Mouse (Mus musculus): ENCODE data around the gene Atg4c. TPM values are rescaled to one million over a fixed set of nuclear protein-coding genes. Genes with fewer than 3 reads are reported as not detected.

Atg4c gene
- total RNA-seq, 2 experiments from 2014 or later, result 2.9 to 15.1 TPM

DNA sequence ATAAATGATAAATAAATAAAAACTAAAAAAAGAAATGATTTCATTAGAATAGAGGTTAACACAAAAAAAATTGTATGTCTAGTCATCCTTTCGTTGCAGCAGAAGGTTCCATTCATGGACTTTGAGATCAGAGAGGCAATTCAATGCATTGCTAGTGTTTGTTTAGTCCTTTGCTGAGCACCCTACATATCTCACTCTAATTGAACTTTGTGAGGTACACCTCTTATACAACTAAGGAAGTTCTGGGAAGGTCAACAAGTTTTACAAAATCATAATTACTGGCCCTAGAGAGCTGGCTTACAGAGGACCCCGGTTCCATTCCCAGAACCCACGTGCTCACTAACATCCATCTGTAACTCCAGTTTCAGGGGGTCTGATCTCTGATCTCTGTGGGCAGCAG, 55.6 kb downstream of the Atg4c start:
- no peak for ATAC-seq (replicated peaks; ENCODE audit: low FRiP score, poor library complexity, severe bottlenecking)

DNA sequence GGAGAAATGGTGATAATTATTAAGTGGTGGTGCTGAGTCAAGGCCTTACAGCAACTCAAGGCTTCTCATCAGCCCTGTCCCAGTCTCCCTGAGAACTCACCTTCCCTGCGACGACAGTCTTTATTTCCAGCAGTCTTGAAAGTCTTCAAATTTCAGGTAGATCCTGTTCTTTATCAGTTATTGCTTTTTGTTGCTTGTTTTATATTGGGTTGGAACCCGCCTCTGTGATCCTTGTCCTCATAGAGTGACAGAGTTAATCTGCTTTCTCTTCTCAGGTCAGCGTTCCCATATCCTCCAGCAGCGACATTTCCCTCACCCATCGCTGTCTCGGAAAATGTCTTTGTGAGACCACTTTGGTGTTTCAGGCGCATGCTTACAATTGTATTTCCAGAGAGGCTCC, 56.1 kb downstream of the Atg4c start:
- ATAC-seq (replicated peaks; ENCODE audit: low FRiP score, poor library complexity, severe bottlenecking), result no peak

DNA sequence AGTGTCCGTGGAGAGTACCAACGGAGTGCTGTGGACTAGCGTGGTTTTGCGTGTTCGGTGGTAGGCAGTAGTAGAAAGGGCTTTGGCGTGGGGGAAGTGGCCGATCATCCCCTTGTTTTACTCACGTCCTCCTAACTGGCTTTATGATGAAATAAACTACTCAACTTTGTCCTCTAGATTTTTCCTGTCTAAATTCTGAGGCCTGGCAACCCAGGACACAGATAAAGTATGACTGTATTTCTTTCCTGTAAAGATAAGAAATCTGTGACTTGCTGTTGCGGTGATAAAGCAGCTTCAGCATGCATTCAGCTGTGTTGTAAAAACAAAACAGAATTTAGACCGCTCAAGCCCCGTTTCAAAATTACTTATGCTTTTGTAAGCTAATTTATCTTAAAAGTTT, 59.2 kb downstream of the Atg4c start:
- no peak for ATAC-seq (replicated peaks; ENCODE audit: low FRiP score, poor library complexity, severe bottlenecking)

DNA sequence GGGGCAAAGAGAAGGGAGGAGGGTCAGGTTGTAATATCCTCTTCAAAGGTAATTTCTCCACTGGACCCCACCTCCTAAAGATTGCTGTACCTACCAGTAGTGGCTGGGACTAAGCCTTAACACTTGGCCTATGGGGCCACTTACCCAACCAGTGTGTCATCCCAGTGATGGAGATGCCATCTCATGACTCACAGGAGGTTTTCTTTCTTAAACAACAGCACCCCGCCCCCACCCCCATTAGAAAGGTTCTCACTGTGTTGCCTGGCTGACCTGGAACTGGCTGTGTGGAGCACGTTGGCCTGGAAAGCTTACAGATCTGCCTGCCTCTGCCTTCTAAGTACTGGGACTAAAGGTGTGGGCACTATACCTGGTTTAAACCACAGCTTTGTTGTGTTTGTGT, 69.5 kb downstream of the Atg4c start:
- no peak for ATAC-seq (replicated peaks; ENCODE audit: low FRiP score, poor library complexity, severe bottlenecking)

DNA sequence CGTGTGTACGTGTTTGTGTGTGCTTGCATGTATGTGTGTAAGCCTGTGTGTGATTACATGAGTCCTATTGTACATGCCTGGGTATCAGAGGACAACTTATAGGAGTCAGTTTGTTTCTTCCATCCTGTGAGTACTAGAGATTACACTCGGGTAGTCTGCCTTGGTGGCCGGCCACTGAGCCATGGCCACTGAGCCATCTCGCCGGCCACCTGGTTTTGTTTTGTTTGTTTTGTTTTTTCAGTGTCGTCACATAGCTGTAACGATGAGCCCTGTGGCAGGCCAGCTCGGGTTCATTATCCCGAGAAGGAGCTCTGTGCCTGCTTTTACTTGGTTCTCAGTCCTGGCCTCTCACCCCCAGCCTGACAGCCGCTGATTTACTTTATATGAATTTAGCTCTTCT, 69.9 kb downstream of the Atg4c start:
- no peak for ATAC-seq (replicated peaks; ENCODE audit: low FRiP score, poor library complexity, severe bottlenecking)

DNA sequence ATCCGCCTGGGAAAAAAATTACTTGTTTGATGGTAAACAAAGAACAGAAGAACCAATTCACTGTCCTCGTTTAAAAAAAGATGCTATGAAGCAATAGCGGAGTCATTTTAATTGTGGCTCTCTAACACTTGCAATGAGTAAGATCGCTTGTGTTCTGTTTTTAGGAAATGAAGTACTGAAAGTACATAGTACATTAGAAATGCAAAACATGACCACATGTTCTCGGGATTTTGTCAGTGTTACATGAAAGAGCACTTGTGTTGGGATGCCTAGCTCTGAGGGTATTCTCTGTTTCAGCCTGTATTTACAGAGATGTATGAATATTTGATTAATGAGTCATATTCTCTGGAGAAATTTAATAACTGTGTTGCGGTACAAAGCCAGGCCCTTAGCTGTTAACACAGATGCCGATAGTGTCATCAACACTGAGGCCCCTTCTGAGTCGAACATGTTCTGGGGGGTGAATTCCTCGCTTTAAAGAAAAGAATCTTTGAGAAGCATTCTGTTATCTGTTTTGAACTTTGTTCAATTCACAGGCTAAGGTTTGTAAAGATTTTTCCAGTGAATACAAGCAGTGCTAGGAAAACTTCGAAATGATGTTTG, 73.2 kb downstream of the Atg4c start:
- no peak for ATAC-seq (replicated peaks; ENCODE audit: low FRiP score, poor library complexity, severe bottlenecking)

DNA sequence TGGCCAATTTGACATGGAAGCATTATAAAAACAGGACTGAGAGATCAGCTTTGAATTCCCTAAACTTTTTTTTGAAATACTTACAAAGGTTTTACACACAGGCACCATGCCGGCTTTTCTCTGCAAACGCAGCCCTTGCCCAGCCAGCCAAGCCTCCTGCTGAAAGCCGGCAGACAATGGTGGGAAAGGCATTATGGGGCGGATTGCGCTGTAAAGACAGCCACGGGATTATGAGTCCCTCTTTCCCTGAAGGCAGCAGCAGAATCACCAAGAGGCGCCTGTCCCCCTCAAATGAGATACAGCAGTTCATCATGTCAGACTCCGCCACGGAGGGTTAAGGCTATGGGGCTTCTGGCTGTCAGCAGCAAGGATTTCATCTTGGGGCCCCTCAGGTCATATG, 79.1 kb downstream of the Atg4c start:
- no peak for ATAC-seq (replicated peaks; ENCODE audit: low FRiP score, poor library complexity, severe bottlenecking)

DNA sequence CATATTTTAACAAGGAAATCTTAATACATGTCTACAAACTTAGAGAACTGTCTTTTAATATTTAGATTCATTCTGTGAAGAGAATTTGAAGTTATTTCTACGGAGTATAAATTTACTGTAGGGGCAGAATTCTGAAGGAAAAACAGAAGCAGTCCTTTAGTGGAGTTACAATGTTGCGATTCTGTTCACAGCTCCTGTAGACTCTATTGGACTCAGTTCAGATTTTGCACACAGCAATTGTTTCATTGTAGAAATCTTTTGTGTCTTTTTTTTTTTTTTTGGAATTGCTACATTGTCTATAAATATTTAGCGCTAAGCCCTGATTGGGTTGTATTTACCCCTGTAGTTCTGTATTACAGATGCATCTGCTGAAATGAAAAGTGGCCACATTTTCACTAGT, 79.7 kb downstream of the Atg4c start:
- ATAC-seq (replicated peaks; ENCODE audit: low FRiP score, poor library complexity, severe bottlenecking), result no peak

DNA sequence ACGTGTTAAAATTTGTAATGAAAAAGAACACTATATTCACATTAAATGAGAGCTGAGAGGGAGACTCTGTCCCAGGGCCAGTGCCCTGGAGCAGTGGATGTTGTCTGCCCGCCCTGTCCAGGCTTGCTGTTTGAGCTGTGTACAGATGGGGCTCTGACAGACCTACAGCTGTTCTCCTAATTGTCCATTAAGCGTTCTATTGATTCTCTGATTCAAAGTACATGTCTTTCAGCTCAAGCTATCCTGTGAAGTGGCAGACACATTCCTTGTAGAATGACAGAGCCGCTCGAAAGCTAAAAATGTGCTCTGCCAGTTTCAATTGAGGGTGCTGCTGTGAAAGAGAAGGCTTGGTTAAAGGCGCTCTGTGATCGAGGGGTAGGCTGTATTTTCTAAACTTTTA, 80.2 kb downstream of the Atg4c start:
- ATAC-seq (replicated peaks; ENCODE audit: low FRiP score, poor library complexity, severe bottlenecking), result no peak

DNA sequence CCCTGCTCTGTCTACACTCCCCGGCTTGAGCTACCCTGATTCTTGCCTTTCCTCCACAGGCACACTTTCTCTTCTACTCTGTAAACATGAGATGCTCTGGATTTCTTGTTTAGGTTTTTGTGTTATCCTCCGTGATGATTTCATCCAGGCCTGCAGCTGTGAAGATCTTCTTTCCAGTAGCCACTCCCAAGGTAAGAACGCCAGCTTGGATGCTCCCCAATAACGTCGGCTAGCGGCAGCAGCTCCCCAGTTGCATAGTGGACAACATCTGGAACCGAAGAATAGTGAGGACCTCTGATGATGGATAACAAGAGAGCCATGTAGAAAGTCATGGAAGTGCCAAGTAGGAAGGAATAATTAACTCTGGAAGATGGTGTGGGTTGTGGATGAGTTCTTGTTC, 85.1 kb downstream of the Atg4c start:
- ATAC-seq (replicated peaks; ENCODE audit: low FRiP score, poor library complexity, severe bottlenecking), result no peak

DNA sequence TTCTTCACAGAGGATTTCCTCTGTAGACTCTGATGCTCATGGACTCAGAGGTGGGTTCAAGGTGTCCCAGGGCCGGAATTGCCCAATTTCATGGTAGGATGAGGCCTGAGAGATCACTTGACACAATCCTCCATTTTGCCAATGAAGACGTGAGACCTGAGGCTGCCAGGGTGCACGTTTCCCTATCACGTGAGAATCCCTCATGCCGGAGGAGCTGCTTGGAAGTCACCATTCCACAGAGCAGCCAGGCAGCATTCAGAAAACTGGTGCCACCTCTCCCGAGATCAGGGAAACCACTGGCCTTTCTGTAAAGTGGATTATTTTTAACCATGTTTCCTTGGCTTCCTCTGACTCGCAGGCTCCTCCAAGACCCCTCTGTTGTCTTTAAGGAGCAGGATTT, 88.0 kb downstream of the Atg4c start:
- ATAC-seq (replicated peaks; ENCODE audit: low FRiP score, poor library complexity, severe bottlenecking), result no peak

DNA sequence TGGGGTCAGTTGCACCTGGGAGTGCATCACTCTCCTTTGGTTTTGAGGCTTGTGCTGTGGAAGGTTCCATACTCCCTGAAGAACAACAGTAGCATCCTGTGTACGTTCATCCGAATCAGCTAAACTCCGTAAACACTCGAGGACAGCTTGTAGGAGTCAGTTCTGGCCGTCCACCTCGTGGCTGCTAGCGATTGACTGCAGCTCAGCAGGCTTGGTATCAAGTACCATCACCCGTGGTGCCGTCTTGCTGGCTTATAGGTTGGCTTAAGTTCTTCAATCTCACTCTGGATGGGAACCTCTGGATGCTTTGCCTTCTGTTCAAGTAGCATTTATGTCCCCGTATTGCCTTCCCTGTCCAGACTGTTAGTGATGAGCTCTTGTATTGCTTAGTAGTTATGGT, 95.6 kb downstream of the Atg4c start:
- no peak for ATAC-seq (replicated peaks; ENCODE audit: low FRiP score, poor library complexity, severe bottlenecking)

DNA sequence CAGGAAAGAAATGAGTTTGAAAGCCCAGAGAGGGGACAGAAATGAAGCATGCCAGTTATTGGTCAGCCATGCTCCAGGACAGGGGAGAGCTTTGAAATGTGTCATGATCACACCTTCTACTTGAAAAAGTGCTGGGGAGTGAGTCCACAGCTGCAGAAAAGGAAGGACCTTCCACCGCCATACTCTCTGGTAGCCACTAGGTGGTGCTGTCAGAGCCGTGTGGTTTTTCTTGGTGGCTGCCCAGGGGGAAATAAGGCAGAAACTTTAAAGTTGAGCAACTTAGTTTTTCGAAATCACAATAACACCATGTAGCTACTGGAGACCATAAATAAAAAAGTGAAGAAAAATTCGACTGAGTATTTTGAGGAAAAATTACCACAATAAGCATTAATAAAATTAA, 104.9 kb downstream of the Atg4c start:
- ATAC-seq (replicated peaks; ENCODE audit: low FRiP score, poor library complexity, severe bottlenecking), result no peak

DNA sequence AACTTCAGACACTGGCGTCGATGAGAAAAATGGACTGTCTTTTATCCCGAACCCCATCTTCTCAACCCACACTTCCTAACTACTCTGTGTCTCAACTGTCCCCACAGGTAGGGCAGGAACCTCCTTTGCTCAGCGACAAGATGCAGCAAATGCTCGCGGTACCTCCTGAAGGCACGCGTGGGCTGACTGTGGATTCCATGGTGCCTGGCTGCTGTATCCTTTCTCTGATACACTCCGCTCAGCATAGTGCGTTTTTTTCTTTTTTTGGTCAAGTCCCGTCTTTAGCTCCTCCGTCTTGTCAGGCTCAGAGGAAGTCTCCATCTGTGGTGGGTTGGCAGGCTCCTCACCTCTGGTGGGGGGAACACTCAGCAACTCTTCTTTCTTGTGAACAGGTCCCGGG, 111.1 kb downstream of the Atg4c start:
- ATAC-seq (replicated peaks; ENCODE audit: low FRiP score, poor library complexity, severe bottlenecking), result no peak

Other genes starting within 250 kb of the Atg4c start
- gene Angptl3, start 163.0 kb upstream of the Atg4c start, total RNA-seq (2015; ENCODE audit: low replicate concordance), result not detected in 2 replicates
- gene Angptl3, start 163.0 kb upstream of the Atg4c start, total RNA-seq (2017; ENCODE audit: low replicate concordance), result not detected in 2 replicates
- 2.5 and 5.8 TPM in 2 replicates for gene Dock7, start 73.0 kb upstream of the Atg4c start, total RNA-seq (2015; ENCODE audit: low replicate concordance)
- 5.6 and 11.2 TPM in 2 replicates for gene Dock7, start 73.0 kb upstream of the Atg4c start, total RNA-seq (2017; ENCODE audit: low replicate concordance)
- gene Gm12689, start 102.0 kb downstream of the Atg4c start, total RNA-seq (2015; ENCODE audit: low replicate concordance), result not detected in 2 replicates
- gene Gm12689, start 102.0 kb downstream of the Atg4c start, total RNA-seq (2017; ENCODE audit: low replicate concordance), result 0.51 TPM in 1 of 2 replicates, not detected in the other